Mouse (Mus musculus) G1E (cell line): ENCODE measurements around the gene Cdk14.

Experiments
- CTCF ChIP-seq: IDR thresholded peaks from 2 replicates; pipeline ENCODE4 v1.5.1; 2012; ENCODE audit warnings: low read depth, low read length, inconsistent platforms, mixed read lengths
- GATA1 ChIP-seq: IDR thresholded peaks from 2 replicates; pipeline ENCODE4 v1.6.1; 2012; ENCODE audit warnings: borderline replicate concordance, low read length, inconsistent platforms, mixed read lengths
- POLR2AphosphoS5 ChIP-seq: IDR thresholded peaks from 2 replicates; pipeline ENCODE4 v1.6.1; 2012; ENCODE audit warnings: low read depth, low read length, inconsistent platforms; ENCODE audit not compliant: insufficient replicate concordance
- TAL1 ChIP-seq: conservative IDR thresholded peaks from 2 replicates; pipeline ENCODE4 v1.6.1; 2012; ENCODE audit warnings: low read depth, low read length, inconsistent platforms, mixed read lengths

GRCm38 (mm10) chr5:4861141-4861540, 559.0 kb downstream of the Cdk14 start:
- no peak for TF ChIP-seq CTCF
- no peak for TF ChIP-seq POLR2AphosphoS5
- TF ChIP-seq GATA1, result no peak
- no peak for TF ChIP-seq TAL1
